Mouse (Mus musculus): ENCODE data around the gene Cfi.

The Cfi gene

DNA sequence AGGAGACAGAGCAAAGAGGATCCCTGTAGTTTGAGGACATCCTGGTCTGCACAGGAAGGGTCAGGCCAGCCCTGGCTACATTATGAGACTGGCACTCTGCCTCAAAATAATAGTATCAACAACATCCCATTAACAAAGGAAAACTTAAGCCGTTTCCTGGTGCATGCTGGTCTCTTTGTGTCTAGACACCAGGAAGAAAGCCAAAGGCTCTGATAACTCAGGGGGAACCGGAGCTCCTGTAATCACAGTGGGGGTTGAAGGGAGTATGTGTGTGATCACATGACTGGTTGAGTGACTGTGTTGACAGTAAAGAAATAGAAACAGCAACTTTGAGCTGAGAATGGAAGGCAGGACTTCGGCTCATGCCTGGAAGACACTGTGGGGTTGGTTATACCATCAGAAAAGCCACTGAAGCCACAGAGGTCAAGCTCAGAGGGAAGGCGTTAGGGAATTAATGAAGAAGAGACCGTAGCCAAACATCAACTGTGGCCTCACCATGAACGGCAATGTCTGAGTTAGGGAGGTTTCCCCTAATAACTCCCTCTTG is at the start of gene Cfi:
TSS of gene Cfi (plus strand) at position 497 of the 547 bp plus-strand sequence.
- no peak for DNase-seq (ENCODE audit: low spot score)

DNA sequence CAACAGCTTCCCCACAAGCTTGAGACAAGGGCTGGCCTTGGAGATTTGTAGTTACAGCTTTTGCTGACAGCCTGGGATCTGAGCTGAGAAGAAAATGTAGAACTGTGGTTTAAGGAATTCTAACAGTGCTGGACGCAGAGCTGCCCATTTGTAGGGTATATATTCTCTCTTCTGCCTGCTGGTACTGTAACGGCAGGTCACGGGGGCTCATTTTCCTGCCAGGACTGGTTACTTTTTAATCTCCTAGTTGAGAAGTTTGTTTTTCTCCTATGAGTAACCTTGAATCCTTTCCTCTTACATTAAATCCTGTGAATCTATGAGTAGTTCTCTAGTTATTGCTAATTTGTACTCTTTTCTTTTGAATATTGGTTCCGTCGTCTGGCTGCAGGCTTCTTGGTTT is 41.9 kb upstream of the Cfi start:
- DNase-seq (ENCODE audit: low spot score): no peak

DNA sequence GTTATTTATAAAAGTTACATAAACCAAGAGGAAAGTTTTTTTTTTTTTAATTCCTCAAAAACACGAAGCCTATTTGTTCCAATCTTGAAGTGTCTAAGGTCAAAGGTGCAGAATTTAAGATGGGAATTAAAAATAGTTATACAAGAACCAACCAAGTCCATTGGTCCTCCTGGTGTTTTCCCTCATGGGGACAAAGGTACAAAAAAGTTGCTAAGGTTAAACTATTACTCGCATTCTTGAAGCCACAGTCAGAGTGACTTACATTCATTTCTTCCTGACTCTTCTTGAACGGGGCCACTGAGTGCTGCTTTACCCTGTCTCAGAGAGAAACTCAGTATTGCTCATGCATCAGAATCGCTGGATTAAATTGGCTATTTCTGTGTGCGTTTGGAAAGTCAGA is 38.3 kb upstream of the Cfi start:
- no peak for DNase-seq (ENCODE audit: low spot score)

DNA sequence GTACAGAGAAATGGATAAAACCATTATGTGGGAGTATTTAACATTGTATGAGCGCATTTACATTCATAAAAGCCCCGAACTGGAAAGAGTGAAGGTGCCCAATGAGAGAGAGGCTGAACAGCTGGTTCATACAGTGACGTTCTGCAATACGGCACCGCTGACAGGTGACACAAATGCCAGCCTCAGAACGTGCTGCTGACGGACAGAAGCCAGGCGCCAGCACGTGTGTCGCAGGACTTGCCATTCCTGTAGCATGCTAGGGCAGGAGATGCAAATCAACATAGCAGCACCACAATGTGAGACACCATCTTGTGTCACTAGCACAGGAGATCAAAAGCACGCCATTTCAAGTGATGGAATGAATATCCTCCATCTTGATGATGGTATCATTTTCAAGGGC is 37.1 kb upstream of the Cfi start:
- no peak for DNase-seq (ENCODE audit: low spot score)

DNA sequence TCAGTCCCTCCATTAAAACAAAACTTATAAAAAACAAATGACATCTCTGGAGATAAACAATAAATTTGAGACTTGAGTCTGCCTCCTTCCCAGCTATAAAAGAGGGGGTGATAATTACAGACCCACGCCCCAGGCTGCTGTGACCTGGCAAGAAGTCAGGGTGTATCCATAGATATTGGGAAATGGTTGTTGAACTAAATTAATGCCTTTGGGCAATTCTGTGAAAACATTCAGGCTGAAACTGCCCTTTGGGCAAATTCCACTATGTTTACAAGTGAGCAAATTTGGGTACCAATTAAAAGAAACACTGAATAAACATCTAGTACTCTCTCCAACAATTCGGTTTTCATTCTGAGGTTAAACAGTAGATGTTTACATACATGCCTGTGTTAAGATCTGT is 36.7 kb upstream of the Cfi start:
- no peak for DNase-seq (ENCODE audit: low spot score)

DNA sequence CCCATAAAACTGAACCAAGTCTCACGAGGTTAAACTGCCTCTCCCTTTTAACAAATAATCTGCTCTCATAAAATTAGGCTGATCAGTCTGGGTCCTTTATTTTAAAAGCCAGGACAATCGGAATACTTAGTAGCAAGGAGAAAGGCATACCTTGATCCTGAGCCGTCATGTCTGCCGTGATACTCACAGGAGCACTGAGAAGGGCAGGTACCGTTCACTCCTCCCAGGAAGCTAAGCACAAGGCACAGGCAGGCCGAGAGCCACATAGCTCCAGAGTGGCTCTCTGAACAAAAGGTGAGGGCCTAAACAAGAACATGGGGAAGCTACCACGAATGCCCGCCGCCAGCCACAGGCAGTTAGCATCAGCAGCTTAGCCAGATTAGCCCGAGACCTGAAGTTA is 31.9 kb upstream of the Cfi start, which contains the start of gene Lrit3:
TSS of gene Lrit3 (minus strand) at position 266 of the 400 bp plus-strand sequence.
- no peak for DNase-seq (ENCODE audit: low spot score)

DNA sequence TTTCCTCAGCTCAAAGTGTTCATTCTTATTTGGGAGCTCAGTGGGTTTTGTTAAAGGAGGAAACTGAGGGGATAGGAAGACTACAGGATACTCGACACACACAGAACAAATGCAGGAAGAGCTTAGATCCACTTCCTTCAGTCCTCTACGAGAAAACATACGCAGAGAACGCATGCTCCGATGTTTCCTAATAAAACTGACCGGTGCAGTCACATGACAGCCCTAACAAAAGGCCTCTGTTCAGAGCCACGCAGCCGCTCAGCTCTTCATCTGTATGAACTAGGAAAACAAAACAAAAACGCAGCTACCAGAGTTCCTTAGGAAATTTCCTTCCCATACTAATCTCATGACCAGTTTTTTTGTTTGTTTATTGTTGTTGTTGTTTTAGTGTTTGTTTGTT is 14.8 kb upstream of the Cfi start:
- DNase-seq (ENCODE audit: low spot score): no peak

DNA sequence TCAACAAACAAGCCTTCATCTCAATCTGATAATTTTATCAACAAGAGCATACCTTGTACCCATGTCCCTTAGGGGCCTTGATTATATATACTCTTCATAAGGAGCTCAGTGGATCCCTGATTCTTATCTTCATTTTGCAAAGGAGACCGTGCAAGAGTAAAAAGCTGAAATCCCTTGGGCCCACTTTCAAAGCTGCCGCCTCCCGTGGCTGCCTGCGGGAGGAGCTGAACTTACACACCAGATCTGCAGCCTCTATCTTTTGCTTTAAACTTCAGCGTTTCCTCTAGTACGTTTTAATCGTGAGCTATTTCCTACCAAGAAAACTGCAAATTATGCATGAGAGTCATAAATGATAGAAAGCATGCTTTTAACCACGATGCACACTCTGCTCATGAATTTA is 13.9 kb upstream of the Cfi start:
- no peak for DNase-seq (ENCODE audit: low spot score)

DNA sequence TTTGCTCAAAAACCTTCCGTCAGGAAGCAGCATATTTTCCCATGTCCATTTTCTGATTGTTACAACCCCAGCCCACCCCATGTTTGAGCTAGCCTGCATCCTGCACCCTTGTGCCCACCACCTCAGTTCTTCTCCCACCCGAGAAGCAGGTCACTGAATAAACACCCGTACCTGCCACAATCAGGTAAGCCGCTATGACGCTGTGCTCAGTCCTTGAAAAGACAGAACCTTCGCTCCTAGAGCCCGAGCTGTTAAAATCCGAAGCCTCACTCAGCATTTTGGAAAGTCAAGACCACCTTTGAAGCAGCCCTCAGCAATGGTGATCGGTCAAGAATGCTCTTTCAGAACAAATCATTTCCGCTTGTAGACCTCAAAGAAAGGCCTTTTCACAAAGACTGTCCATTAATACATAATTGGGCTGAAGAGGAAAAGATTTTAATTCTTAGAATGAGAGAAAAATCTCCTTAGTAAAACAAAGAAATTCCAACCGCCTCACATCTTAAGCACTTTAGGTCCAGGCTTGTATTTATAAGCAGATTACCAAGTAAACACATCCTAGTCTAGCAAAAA is 13.4 kb upstream of the Cfi start, which contains the start of gene Rrh:
TSS of gene Rrh (minus strand) at position 382 of the 570 bp plus-strand sequence.
- no peak for DNase-seq (ENCODE audit: low spot score)

DNA sequence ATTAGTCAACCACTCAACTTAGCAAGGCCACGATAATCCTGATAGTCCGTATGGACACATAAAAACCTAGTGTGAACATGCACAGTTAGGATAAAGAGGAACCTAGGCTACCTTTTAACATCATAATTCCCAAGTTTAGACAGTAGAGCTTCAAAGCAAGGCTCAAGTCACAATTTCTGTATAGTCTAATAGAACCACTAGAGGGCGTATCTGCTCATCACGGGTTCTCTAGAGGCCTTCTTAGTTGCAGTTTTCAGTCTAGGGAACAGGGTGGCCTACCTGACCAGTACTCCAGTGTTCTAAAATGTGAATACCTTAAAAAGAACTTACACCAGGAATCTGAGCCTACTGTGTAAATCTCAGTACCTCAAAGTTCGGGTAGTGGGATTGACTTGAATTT is 12.4 kb upstream of the Cfi start:
- DNase-seq (ENCODE audit: low spot score): peak; percentile 67

DNA sequence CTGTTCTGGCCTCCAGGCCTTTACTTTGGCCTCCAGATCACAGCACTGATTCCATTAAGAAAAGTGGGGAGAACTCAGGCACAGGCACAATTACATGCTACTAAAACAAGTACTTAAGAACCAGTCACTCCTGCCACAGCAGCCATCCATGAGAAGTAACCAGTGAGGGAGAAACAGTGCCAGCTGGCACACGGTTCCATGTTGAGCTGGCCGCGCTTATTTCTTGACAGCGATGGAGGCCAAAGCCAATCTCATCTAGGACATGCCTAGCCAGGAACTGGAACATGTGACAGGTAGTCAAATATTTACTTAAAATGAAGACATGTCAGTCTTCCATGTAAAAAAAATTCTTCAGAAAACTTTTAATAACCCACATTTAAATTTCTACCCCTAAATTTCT is 11.5 kb upstream of the Cfi start:
- no peak for DNase-seq (ENCODE audit: low spot score)

DNA sequence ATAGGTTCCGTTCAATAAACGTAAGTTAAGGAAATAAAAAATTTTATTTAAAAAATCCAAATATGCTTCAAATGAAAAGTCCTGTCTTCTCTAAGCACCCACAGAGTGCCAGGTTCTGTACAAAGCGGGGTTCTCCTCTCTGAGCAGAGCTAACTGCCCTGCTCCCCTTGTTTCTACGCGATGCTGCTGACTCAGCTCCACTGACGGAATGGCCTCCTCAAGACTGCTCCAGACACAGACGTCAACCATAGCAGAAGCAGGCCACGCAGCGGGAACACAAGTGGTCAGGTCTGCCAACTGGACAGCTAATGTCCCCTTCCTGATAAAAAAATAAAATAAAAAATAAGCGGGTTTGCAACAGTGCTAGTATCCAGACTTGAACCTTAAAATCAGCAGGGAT is 10.8 kb upstream of the Cfi start:
- no peak for DNase-seq (ENCODE audit: low spot score)

DNA sequence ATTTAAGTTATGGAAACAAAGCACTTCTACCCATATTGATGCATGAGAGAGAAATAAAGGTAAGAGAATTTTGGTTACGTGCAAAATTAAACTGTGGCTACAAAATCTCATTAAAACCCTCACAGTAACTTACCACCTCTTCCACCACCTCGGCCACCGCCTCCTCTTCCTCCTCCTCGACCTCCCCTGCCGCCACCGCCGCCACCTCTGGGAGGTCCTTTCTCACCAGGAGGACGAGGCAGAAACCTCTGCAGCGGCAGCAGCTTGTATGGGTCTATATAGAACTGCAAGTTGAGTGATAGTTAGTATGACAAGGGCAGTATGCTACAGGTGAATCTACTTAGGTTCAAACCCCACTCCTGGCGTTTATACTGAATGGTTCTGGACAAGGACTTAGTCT is 9.0 kb upstream of the Cfi start:
- DNase-seq (ENCODE audit: low spot score): no peak

DNA sequence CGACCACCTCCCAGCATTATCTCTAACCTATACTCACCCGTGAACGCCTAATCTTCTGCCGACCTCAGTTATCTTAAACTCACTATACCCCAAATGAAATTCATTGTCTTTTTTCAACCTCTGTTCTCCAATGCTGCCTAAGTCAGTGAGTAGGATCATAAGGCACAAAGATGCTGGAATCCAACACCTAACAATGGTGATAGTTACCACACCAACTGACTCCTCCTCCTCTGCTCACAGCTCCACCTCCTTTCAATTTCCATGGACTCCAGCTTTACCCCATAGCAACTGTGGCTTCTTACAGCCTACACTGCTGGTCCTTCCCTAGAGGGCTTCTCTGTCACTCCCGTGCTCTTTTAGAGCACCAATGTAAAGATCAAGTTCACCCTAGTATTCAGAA is 8.0 kb upstream of the Cfi start:
- no peak for DNase-seq (ENCODE audit: low spot score)

DNA sequence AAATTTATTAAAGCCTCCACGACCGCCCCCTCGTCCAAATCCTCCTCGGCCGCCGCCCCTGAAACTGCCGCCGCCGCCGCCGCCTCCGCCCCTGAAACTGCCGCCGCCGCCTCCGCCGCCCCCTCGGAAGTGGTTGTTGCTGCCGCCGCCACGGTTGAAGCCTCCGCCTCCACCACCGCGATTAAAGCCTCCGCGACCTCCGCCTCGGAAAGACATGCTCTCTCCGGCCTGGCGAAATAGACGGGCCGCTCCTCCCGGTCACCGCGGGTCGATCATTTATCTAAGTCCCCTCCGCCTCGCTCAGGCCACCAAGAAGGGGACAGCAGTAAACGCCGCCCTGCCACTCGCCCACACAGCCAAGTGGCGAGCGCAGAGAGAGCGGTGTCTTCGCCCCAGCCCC is 5.1 kb upstream of the Cfi start:
- no peak for DNase-seq (ENCODE audit: low spot score)

DNA sequence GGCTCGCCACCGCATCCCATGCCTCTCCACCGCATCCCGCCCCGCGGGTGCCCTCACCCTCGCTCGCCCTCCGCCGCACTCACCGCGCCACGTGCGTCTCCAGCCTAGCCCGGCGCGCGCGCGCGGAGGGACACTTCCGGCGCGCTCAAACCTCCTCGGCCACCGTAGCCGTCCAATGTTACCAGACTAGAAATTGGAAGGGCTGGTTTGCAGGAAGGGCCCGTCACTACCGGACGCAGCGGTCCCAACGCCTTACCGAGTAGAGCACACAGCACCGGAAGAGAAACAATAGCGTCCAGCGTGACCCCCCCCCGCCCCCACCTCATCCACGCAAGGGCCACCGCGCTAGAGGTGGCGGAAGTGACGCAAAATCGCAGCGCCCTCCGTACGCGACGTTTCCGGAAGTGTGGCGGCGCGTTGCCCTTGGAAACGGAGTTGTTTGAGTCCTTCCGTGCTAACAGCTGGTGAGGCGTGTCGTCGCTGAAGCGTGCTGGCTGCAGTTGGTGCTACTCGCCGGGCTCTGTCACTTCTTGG is 4.6 kb upstream of the Cfi start, which contains the start of gene Gar1:
TSS of gene Gar1 (minus strand) at position 362 of the 534 bp plus-strand sequence.
- DNase-seq (ENCODE audit: low spot score): peak; percentile 98

DNA sequence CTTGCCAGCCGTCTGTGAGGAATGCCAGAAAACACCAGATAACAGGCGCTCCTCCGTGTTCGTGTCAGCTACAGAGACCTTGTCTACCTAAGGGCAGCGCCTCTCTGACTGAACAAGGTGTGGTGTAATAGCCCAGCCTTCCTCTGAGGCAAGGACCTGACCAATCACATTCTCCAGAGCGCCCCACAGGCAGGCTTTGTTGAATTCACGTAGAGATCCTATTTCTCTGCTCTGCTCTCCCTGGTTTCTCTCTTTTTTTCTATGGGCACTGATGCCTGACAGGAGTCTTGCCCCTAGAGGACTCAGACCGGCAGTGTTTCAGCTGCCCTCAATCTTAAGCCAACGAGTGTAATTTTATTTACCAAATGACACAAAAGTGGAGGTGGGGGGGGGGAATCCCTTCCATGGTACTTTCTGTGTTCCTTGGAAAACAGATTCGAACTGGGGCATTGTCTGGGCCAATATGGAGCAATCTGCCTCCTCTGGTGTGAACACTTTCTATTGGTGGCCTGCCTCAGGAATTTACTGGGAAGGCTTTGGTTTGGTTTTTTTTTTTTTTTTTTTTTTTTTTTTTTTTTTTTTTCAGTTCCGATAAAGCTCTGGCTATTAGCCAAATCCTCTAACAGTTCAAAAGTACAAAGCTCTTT is 490 bp downstream of the Cfi start:
- no peak for DNase-seq (ENCODE audit: low spot score)

DNA sequence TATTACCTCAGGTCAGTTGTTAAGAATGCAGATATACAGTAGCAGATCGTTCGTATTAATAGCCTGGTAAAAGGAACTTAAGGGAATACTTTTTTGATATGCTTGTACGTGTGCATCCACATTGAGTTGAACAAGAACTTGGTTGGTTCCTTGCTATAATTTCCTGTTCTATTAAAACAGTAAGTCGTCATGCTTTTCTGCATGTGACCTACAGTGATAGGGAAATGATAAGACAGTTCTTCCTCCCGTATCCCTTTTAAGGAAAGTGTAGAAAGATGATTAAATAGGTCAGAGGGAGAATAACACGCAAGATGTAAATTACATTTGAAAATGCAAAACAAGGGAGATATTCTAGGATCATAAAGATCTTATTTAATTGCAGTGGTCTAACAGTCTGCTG is 1.3 kb downstream of the Cfi start:
- no peak for DNase-seq (ENCODE audit: low spot score)

DNA sequence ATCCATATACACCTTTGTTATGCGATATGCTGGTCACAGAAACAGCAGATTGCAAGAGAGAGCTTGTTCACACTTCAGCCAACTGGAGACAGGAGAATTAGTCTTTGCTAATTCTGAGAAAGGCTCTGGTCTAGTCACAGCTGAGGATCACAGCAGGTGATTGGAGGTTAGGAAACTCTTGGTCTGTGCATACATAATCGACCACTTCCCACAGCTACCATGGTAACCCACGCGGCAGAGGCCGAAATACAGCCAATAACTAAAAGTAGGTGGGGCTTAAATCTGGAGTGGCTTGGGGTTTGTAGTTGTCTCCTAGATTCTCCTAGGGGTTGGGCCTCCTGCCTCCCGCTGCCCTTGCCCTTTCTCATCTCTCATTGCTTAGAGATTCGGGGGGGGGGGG is 2.3 kb downstream of the Cfi start:
- DNase-seq (ENCODE audit: low spot score): no peak

DNA sequence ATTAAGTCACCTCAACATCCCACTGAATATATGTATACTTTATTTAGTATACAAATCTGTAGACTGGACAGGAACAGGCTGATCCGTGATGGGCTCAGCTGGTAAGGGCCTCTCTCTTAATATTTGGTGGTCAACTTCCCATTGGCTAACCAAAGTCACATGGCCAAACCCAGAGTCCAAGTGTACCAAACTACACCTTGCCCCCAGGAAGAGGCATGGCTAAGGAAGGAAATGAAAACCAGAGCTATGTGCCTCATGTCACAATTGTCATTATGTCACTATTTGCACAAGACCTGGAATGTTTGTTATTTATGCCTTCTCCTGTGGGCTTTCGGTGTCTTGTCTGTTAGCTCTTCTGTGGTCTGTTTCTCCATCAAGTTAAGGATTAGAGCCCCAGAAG is 10.2 kb downstream of the Cfi start:
- DNase-seq (ENCODE audit: low spot score): no peak

DNA sequence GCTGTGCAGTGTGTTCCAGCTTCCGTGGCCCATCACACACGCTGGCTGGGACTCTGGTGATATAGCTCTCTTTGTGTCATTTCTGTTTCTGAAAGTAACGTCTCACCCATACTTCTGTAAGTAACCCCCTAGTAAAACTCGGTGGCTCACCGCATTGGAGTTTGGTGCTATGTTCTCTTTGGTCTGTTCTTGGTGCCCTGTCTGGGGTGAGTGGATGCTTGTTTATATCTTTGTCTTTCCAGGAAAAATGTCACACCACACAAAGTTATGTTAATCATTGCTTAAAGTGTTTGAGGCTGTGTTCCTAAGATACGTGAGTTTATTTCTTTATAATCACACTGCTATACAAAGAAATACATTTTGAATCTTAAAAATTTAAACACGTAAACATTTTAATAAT is 11.2 kb downstream of the Cfi start:
- no peak for DNase-seq (ENCODE audit: low spot score)

DNA sequence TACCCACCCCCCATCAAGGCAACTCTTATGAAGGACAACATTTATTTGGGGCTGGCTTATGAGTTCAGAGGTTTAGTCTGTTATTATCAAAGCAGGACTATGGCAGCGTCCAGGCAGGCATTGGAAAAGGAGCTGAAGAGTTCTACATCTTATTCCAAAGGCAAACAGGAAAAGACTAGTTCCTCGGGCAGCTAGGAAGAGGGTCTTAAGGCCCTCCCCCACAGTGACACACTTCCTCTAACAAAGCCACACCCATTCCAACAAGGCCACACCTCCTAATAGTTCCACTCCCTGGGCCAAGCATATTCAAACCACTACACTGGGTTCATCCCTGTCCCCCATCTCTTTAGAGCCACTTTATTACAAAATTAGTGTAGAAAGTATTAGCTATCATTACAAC is 26.9 kb downstream of the Cfi start:
- DNase-seq (ENCODE audit: low spot score): no peak

DNA sequence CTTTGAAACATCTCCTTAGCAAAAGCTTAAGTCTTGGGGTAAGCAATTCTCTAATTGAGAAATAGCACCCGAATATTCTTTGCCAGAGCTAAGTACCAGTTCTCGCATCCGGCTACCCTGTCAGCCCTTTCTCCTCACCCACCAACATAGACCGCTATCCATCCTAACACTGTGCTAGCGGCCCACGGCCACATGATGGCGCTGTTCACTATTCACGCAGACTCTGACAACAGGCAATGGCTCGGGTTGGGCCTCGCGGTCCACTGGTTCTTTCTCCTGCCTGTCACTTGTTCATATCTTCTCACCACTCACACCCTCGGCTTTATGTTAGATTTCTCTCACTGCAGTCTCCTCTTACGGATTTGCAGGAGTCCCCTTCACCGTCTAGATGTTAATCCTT is 28.0 kb downstream of the Cfi start:
- DNase-seq (ENCODE audit: low spot score): no peak

DNA sequence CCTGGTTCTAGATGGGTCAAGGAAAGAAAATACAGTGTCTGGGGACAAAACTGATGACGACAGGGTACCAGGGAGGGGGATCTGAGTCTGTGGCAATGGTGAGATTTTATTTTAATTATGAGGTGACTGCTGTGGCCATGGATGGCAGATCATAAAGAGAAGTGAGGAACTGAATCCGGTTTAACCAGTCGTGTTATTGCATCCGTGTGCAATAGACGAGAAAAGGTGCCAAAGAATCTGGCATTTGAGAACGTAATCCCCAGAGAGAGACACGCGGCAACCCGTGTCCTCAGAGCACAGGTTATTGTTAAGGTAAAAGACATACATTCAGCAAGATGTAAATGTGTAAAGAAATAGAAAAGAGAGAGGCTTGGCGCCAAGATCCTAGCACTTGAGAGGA is 41.6 kb downstream of the Cfi start:
- DNase-seq (ENCODE audit: low spot score): no peak

Data from adipocyte (in vitro differentiated cells).